Mouse (Mus musculus) kidney, adult 2 months (tissue): Measurements from ENCODE around the gene Phox2a.

Experiments
- CTCF ChIP-seq: fragments of 200-500 bp; conservative IDR thresholded peaks from 2 replicates; pipeline ENCODE4 v1.5.1; 2011; ENCODE audit warnings: low read depth, mild to moderate bottlenecking, control low read depth, low read length, moderate library complexity, mixed read lengths; ENCODE audit not compliant: insufficient read depth, insufficient read length
- POLR2A ChIP-seq: fragments of 200-500 bp; IDR thresholded peaks from one replicate; pipeline ENCODE4 v1.6.1; 2011; ENCODE audit warnings: low read depth, low read length, control low read depth

DNA sequence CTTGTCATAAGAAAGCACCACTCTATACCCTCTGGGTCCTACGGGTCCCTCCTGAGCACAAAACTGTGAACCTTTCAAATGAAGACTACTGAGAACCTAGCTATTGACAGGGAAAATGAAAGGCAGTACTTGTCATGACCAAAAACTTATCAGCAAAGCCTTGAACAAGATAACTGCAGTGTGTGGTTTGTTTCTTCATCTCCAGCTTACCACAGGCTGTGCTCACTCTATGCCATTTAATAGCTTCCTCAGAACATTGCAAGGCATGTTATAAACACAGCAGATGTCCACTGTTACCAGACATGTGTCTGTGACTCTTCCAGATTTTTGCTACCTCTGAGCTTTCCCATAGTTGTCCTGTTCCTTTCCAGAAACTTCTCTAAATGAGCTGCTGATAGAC, 41.1 kb upstream of the Phox2a start:
- TF ChIP-seq CTCF: no peak
- TF ChIP-seq POLR2A: no peak
